Mouse (Mus musculus): Measurements from ENCODE around the gene Mrpl18. TPM values are rescaled to one million over a fixed set of nuclear protein-coding genes. Genes with fewer than 3 reads are reported as not detected.

Gene Mrpl18
- 31.6 and 34.9 TPM in 2 replicates for polyA plus RNA-seq (2012; rRNA removed; ENCODE audit: low replicate concordance)

DNA sequence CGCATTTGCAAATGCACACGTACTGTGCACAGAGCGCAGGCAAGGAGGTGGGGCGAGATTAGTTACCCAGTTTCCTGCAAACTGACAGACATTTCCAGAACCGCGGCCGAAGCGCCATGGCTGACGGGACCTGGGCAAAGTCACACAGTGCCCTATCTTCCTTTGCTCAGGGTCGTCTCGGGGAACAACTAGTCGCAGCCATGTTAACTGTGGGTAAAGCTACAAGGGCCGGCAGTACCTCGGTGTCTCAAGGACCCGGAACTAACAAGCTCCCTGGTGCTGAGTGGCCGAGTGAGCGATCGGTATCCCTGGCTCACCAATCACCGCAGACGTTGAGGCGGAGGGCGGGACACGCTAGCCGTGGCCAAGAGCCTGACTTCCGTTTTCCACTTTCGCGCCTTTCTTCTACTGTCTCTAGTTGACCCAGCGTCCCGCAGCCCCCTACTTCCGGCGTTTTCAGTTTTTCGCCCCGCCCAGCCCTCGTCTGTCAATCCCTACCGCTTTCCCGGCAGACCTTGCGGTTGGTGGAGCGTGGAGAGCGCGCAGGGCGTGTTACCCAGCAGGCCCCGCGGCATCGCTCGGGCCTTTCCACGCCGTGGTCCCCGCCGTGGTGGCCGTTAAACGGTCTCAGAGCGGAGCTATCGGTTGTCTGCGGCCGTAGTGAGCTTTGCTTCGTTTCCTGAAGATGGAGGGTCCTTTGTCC lies at the start of gene Mrpl18:
Mrpl18 (minus strand) TSS at position 465 of the 703 bp plus-strand sequence.

DNA sequence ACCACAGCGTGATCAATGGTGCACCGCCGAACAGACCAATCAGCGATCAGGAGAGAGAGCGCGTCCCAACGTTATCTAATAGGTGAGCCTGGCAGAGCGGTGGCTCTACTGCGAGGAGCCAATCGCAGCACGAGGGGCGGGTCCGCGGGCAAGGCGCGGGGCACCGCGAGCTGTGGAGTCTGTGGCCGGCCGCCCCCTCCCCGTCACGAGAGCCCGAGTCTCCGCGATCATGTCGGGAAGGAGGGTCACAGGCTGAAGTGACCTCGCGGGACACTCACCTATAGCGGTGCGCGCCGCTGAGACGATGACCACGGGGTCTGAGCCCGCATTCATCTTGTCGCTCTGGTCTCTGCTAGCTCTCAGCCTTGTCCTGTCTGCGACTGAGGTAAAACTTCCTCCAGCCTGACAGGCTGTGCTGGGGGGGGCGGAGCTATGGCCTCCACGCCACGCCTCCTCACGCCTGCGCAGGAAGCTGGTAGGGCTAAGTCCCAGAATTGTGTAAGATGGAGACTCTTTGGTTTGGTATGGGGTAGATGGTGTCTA lies 44.3 kb upstream of the Mrpl18 start, which contains the start of gene Acat2:
Acat2 (minus strand) TSS at position 417 of the 543 bp plus-strand sequence.

DNA sequence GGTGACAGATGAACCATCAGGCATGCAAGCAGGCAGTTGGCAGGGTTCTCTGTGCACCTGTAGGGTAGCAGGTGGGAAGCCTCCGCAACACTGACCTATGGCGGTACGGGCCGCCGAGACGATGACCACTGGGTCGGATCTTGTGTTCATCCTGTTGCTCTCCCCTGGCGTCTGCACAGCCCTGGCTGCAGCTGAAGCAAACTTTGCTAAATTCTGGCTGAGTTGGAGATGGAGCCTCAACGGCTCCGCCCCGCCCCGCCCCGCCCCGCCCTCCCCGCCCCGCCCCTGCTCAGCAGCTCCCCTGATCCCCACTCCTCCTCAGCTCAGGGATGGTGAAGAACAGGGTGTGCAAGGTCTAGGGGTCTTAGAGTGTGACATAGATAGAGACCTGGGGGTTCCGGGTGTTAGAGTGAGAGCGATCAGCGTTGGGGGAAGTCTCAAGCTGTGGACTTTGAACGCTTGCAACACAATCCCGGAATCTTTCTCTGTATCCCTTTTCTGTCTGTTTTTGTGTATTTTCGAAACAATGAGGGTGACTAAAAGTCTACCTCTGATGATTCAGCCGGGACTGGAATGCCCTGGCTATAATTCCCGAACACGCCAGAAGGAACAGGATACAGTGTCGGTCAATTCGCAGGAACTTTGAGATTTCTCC lies 24.1 kb upstream of the Mrpl18 start, which contains the start of gene Acat3:
Acat3 (minus strand) TSS at position 450 of the 655 bp plus-strand sequence.

DNA sequence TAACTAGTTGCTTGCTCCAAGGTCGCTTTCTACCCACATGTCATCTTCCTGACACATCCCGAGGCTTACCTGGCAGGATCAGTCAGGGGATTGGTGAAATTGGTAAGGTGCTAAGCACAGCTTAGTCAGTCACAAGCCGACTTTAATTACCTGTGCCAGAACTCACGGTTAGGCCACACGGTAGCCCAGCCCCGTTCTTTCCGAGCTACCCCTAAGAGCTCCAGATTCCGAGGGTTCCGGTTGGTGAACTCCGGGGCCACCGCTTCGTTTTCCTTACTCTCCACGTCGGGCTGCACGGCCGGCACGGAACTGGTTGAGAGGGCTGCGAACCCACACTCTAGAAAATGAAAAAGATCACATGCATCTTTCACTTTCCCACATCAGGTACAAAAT lies 661 bp downstream of the Mrpl18 start, which contains the start of gene Tcp1:
Tcp1 (plus strand) TSS at position 214 of the 393 bp plus-strand sequence.

DNA sequence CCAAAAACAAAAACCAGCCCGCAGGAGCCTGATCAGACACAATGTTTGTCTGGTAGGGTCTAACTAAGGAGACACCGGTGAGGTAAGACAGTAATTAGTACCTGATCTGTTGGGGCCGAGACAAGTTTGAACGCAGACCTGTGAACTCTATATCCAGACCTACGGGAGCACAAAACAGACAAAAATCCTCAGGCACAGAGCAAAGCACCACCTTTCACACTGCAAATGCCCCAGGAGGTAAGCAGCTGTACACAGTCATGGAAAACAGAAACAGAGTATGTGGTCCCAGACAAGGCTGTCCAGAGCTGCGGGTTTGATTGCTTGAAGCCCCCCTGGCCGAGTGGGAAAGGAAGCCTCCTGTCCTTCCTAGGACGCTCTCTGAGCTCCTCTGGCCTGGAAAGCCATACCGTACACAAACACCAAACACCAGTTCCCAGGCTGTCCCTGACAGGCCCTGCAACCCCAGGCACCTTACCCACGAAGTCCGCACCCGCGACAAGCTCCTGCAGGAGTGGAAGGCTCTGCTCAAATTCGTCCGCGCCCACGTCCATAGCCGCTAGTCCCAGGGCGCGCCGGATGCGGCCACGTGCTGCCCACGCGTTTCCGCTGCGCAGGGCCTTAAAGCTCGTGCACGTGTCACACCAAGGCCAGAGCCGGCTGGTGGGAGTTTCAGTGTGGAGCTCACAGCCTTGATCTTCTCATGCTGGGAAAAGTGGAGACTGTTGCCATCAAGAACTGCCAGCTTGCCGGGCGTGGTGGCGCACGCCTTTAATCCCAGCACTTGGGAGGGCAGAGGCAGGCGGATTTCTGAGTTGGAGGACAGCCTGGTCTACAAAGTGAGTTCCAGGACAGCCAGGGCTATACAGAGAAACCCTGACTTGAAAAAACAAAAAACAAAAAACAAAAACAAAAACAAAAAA lies 6.5 kb downstream of the Mrpl18 start, which contains the start of gene Pnldc1:
Pnldc1 (minus strand) TSS at position 870 of the 920 bp plus-strand sequence.

DNA sequence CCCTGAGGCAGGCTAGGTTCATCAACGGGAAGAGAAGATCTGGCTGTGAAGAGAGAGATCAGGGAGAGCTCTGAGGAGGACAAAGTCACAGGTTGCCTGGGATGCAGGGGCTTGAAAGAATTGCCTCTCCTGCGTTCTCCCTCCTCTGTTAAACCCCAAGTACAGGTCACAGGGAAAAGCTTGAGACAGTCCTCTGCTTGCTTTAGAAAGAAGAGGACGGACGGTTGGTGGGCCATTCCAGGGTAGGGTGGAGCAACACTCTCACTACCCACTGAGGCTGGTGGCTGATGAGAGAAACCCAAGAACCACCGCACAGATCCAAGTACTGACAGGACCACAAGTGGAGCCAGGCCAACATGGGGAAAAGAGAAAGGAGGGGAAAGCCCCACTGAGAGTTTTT lies 40.4 kb downstream of the Mrpl18 start, which contains the start of gene Mrgprh:
Mrgprh (plus strand) TSS at position 301 of the 400 bp plus-strand sequence.

DNA sequence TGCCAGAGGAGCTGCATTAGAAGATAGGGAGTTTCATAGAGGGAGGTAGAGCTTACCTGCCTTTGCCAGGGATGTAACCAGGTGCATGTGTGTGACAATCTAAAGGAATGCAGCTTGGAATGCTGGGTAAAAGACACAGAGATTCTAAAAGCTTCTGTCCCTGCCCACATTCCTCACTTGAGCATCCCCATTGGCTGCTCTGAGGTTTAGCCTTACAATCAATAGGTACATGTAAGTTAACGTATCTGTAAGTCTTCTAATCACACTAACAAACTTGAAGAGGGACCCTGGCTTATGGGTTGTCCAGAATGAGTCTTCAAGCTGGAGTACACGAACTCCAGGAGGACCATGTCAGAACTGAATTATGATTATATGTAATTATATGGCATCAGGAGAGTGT lies 48.1 kb downstream of the Mrpl18 start, which contains the start of gene Mas1:
Mas1 (minus strand) TSS at position 101 of the 400 bp plus-strand sequence.

Other genes with a start within 250 kb of the Mrpl18 start
- gene Slc22a1, start 240.5 kb downstream of the Mrpl18 start, polyA plus RNA-seq (2012; rRNA removed; ENCODE audit: low replicate concordance), result 0.06 and 0.87 TPM in 2 replicates
- gene Igf2r, start 146.7 kb downstream of the Mrpl18 start, polyA plus RNA-seq (2012; rRNA removed; ENCODE audit: low replicate concordance), result 26.6 and 48.4 TPM in 2 replicates
- 0.13 and 1.8 TPM in 2 replicates for gene Mas1, start 48.2 kb downstream of the Mrpl18 start, polyA plus RNA-seq (2012; rRNA removed; ENCODE audit: low replicate concordance)
- 0.73 and 1.2 TPM in 2 replicates for gene Mrgprh, start 40.3 kb downstream of the Mrpl18 start, polyA plus RNA-seq (2012; rRNA removed; ENCODE audit: low replicate concordance)
- 4.1 and 19.7 TPM in 2 replicates for gene Pnldc1, start 6.1 kb downstream of the Mrpl18 start, polyA plus RNA-seq (2012; rRNA removed; ENCODE audit: low replicate concordance)
- 64.6 and 97.5 TPM in 2 replicates for gene Tcp1, start 644 bp downstream of the Mrpl18 start, polyA plus RNA-seq (2012; rRNA removed; ENCODE audit: low replicate concordance)
- gene Acat3, start 24.3 kb upstream of the Mrpl18 start, polyA plus RNA-seq (2012; rRNA removed; ENCODE audit: low replicate concordance), result 0.42 and 0.85 TPM in 2 replicates
- 45.2 and 66.0 TPM in 2 replicates for gene Acat2, start 44.4 kb upstream of the Mrpl18 start, polyA plus RNA-seq (2012; rRNA removed; ENCODE audit: low replicate concordance)
- gene Wtap, start 77.8 kb upstream of the Mrpl18 start, polyA plus RNA-seq (2012; rRNA removed; ENCODE audit: low replicate concordance), result 17.7 and 22.8 TPM in 2 replicates
- gene Sod2, start 90.5 kb upstream of the Mrpl18 start, polyA plus RNA-seq (2012; rRNA removed; ENCODE audit: low replicate concordance), result 317 and 641 TPM in 2 replicates
- gene Gpr31b, start 136.0 kb upstream of the Mrpl18 start, polyA plus RNA-seq (2012; rRNA removed; ENCODE audit: low replicate concordance), result 0.09 and 0.59 TPM in 2 replicates
- gene Tcp10b, start 144.8 kb upstream of the Mrpl18 start, polyA plus RNA-seq (2012; rRNA removed; ENCODE audit: low replicate concordance), result 0.09 and 0.22 TPM in 2 replicates
- 0.15 and 0.19 TPM in 2 replicates for gene Unc93a, start 215.5 kb upstream of the Mrpl18 start, polyA plus RNA-seq (2012; rRNA removed; ENCODE audit: low replicate concordance)